Mouse (Mus musculus) embryonic facial prominence, embryonic 11.5 days (tissue): ENCODE measurements around the gene A730071L15Rik. TPM values are rescaled to one million over a fixed set of nuclear protein-coding genes. Genes with fewer than 3 reads are reported as not detected.

Experiments used
- polyA plus RNA-seq: library from polyadenylated mRNA; unstranded; fragments of >200 nt; fragmentation: Nextera tagmentation; extraction: Ambion mirVana; gene quantifications from 2 replicates; pipeline ENCODE4 v1.2.1, GENCODE M21; 2014

Gene A730071L15Rik
- polyA plus RNA-seq, 1 experiment from 2014 or later = 0.36 TPM

Other genes starting within 250 kb of the A730071L15Rik start
- gene Gck, start 249.9 kb upstream of the A730071L15Rik start, polyA plus RNA-seq = 2.2 and 2.6 TPM in 2 replicates
- 30.1 and 31.4 TPM in 2 replicates for gene Ykt6, start 244.3 kb upstream of the A730071L15Rik start, polyA plus RNA-seq
- 1.6 and 1.7 TPM in 2 replicates for gene Camk2b, start 133.7 kb upstream of the A730071L15Rik start, polyA plus RNA-seq
- 41.7 and 43.0 TPM in 2 replicates for gene Nudcd3, start 386 bp downstream of the A730071L15Rik start, polyA plus RNA-seq
- gene Npc1l1, start 30.1 kb downstream of the A730071L15Rik start, polyA plus RNA-seq = not detected in 2 replicates
- gene Ddx56, start 67.7 kb downstream of the A730071L15Rik start, polyA plus RNA-seq = 109 and 112 TPM in 2 replicates
- 131 and 135 TPM in 2 replicates for gene Tmed4, start 74.8 kb downstream of the A730071L15Rik start, polyA plus RNA-seq
- gene Ogdh, start 91.6 kb downstream of the A730071L15Rik start, polyA plus RNA-seq = 75.3 and 82.5 TPM in 2 replicates
- 9.0 and 9.6 TPM in 2 replicates for gene Zmiz2, start 189.0 kb downstream of the A730071L15Rik start, polyA plus RNA-seq
- 5,819 and 6,203 TPM in 2 replicates for gene Ppia, start 215.4 kb downstream of the A730071L15Rik start, polyA plus RNA-seq
- gene H2afv, start 244.4 kb downstream of the A730071L15Rik start, polyA plus RNA-seq = 853 and 854 TPM in 2 replicates